In the genomic region with DNA sequence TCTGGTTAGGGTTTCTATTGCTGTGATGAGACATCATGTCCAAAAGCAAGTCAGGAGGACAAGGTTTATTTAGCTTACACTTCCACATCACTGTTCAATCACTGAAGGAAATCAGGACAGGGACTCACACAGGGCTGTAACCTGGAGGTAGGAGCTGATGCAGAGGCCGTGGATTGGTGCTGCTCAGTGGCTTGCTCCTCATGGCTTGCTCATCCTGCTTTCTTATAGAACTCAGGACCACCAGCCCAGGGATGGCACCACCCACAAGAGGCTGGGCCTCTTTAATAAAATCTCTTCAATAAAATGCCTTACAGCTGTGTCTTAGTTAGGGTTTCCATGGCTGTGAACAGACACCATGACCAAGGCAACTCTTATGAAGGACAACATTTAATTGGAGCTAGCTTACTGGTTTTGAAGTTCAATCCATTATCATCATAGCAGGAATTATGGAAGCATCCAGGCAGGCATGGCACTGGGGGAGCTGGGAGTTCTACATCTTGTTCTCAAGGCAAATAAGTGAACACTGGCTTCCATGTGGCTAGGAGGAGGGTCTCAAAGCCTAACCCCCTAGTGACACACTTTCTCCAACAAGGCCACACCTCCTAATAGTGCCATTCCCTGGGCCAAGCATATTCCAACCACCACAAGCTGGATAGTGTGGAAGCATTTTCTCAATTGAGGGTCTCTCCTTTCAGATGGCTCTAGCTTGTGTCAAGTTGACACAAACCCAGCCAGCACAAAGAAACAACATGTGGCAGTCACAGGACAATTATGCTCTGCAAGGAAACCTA, we compare ENCODE assay signal across 16 mouse cellular contexts.
"Had no signal": no experiment of that assay in that cellular context is flagged by ENCODE, and none has a peak within 500 bp of the region (broad histone marks: within the 10 kb centered on the region; RNA-seq: fewer than 3 reads in every experiment).

No protein-coding gene starts in this region.

- H3K9ac ChIP-seq: neural tube, embryonic 13.5 days; neural tube, embryonic 15.5 days; stomach, embryonic 15.5 days had no signal

- H3K36me3 ChIP-seq: neural tube, embryonic 13.5 days; neural tube, embryonic 15.5 days; stomach, embryonic 15.5 days had no signal

- H3K4me3 ChIP-seq: neural tube, embryonic 13.5 days; neural tube, embryonic 15.5 days; stomach, embryonic 15.5 days had no signal

- H3K27me3 ChIP-seq: neural tube, embryonic 13.5 days; neural tube, embryonic 15.5 days; stomach, embryonic 15.5 days had no signal

- H3K9me3 ChIP-seq: neural tube, embryonic 15.5 days; stomach, embryonic 15.5 days had no signal

- H3K4me1 ChIP-seq: neural tube, embryonic 13.5 days; neural tube, embryonic 15.5 days; stomach, embryonic 15.5 days had no signal

- DNase-seq: retina, postnatal 1 day; right cerebral cortex, adult 18-20 months; right cerebral cortex, postnatal 14 days; right cerebral cortex, postnatal 25 days; right cerebral cortex, postnatal 4 days; spleen, adult 18-20 months; thymus, adult 18-20 months; thymus, adult 2 months; thymus, postnatal 14 days; thymus, postnatal 25 days; thymus, postnatal 36 days; thymus, postnatal 4 days had no signal

- H3K27ac ChIP-seq: neural tube, embryonic 13.5 days; neural tube, embryonic 15.5 days; stomach, embryonic 15.5 days; stomach, postnatal 0 days had no signal

- H3K4me2 ChIP-seq: neural tube, embryonic 13.5 days; neural tube, embryonic 15.5 days; stomach, embryonic 15.5 days had no signal
